Mouse (Mus musculus): Measurements from ENCODE around the gene Col11a1. TPM values are rescaled to one million over a fixed set of nuclear protein-coding genes. Genes with fewer than 3 reads are reported as not detected.

Col11a1 gene
- polyA plus RNA-seq (2014; fragmentation: Nextera tagmentation; extraction: Ambion mirVana): 168 and 171 TPM in 2 replicates

- DNase-seq (ENCODE audit: low spot score) (peak; percentile 97), ATAC-seq (ENCODE audit: low read depth) (peak; percentile 99)
- WGBS: under 1% methylated on average over 18 of the region's 19 CpGs
- Histone ChIP-seq H3K4me3 (ENCODE audit: low read depth, low read length) (peak within 1 kb of the TSS; percentile 58), H3K4me1 (ENCODE audit: control insufficient read depth, insufficient read depth, low read length) (peaks cover 4% of the 10 kb centered on the region; the same call in 1 of the 2 replicates), H3K4me2 (ENCODE audit: low read depth, low read length) (peak within 1 kb of the TSS; percentile 72), H3K9ac (ENCODE audit: low read depth, low read length) (peak within 1 kb of the TSS; percentile 64), H3K27me3 (replicated peaks; ENCODE audit: control insufficient read depth, insufficient read depth, low read length) (no peaks in the 10 kb centered on the region), H3K36me3 (ENCODE audit: control insufficient read depth, insufficient read depth, low read length) (no peaks in the 10 kb centered on the region), H3K27ac (replicated peaks; ENCODE audit: low read depth, low read length) (peak within 1 kb of the TSS; percentile 84), H3K9me3 (ENCODE audit: control insufficient read depth, low read length) (no peaks in the 10 kb centered on the region)
Measured at GRCm38 (mm10) chr3:114029971-114030635, at the start of gene Col11a1. TSS of gene Col11a1 (plus strand) at chr3:114030540.

GRCm38 (mm10) chr3:113990936-113991335 lies 39.4 kb upstream of the Col11a1 start:
- H3K36me3 ChIP-seq (ENCODE audit: control insufficient read depth, insufficient read depth, low read length): no peaks in the 10 kb centered on the region
- peak; percentile 57 for DNase-seq (ENCODE audit: low spot score)
- H3K27ac ChIP-seq (replicated peaks; ENCODE audit: low read depth, low read length): no peak overlapping the region
- H3K4me1 ChIP-seq (ENCODE audit: control insufficient read depth, insufficient read depth, low read length): 0 out of 2 replicates have a peak, but pooled peaks cover 3% of the 10 kb centered on the region
- 45% methylated on average over 6 of the region's 6 CpGs for WGBS
- ATAC-seq (ENCODE audit: low read depth): no peak
- no peaks in the 10 kb centered on the region for H3K9me3 ChIP-seq (ENCODE audit: control insufficient read depth, low read length)
- H3K27me3 ChIP-seq (replicated peaks; ENCODE audit: control insufficient read depth, insufficient read depth, low read length): no peaks in the 10 kb centered on the region
- H3K4me2 ChIP-seq (ENCODE audit: low read depth, low read length): no peak overlapping the region
- H3K9ac ChIP-seq (ENCODE audit: low read depth, low read length): no peak overlapping the region
- no peak overlapping the region for H3K4me3 ChIP-seq (ENCODE audit: low read depth, low read length)

GRCm38 (mm10) chr3:114030886-114031285 lies 546 bp downstream of the Col11a1 start:
- no peaks in the 10 kb centered on the region for H3K27me3 ChIP-seq (replicated peaks; ENCODE audit: control insufficient read depth, insufficient read depth, low read length)
- peaks cover 4% of the 10 kb centered on the region; the same call in 1 of the 2 replicates for H3K4me1 ChIP-seq (ENCODE audit: control insufficient read depth, insufficient read depth, low read length)
- H3K4me2 ChIP-seq (ENCODE audit: low read depth, low read length): peak overlapping the region; percentile 72
- no peak for ATAC-seq (ENCODE audit: low read depth)
- peak overlapping the region; percentile 64 for H3K9ac ChIP-seq (ENCODE audit: low read depth, low read length)
- no peak for DNase-seq (ENCODE audit: low spot score)
- H3K4me3 ChIP-seq (ENCODE audit: low read depth, low read length): peak overlapping the region; percentile 58
- H3K27ac ChIP-seq (replicated peaks; ENCODE audit: low read depth, low read length): peak overlapping the region; percentile 79
- WGBS: 0% methylated on average over 9 of the region's 9 CpGs
- H3K9me3 ChIP-seq (ENCODE audit: control insufficient read depth, low read length): no peaks in the 10 kb centered on the region
- no peaks in the 10 kb centered on the region for H3K36me3 ChIP-seq (ENCODE audit: control insufficient read depth, insufficient read depth, low read length)

GRCm38 (mm10) chr3:114031351-114032213 lies 1.2 kb downstream of the Col11a1 start:
- Histone ChIP-seq H3K27ac (replicated peaks; ENCODE audit: low read depth, low read length) (peak overlapping the region; percentile 79), H3K4me2 (ENCODE audit: low read depth, low read length) (peak overlapping the region; percentile 72), H3K4me1 (ENCODE audit: control insufficient read depth, insufficient read depth, low read length) (peaks cover 4% of the 10 kb centered on the region; the same call in 1 of the 2 replicates), H3K36me3 (ENCODE audit: control insufficient read depth, insufficient read depth, low read length) (no peaks in the 10 kb centered on the region), H3K4me3 (ENCODE audit: low read depth, low read length) (peak overlapping the region; percentile 58), H3K9me3 (ENCODE audit: control insufficient read depth, low read length) (no peaks in the 10 kb centered on the region), H3K9ac (ENCODE audit: low read depth, low read length) (peak overlapping the region; percentile 64), H3K27me3 (replicated peaks; ENCODE audit: control insufficient read depth, insufficient read depth, low read length) (no peaks in the 10 kb centered on the region)
- WGBS: 1% methylated on average over 21 of the region's 21 CpGs
- ATAC-seq (ENCODE audit: low read depth) (peak; percentile 39), DNase-seq (ENCODE audit: low spot score) (peak; percentile 75)

GRCm38 (mm10) chr3:114032333-114032732 lies 2.0 kb downstream of the Col11a1 start:
- no peaks in the 10 kb centered on the region for H3K27me3 ChIP-seq (replicated peaks; ENCODE audit: control insufficient read depth, insufficient read depth, low read length)
- 4% methylated on average over 4 of the region's 4 CpGs for WGBS
- H3K4me3 ChIP-seq (ENCODE audit: low read depth, low read length): peak overlapping the region; percentile 58
- peaks cover 4% of the 10 kb centered on the region; the same call in 1 of the 2 replicates for H3K4me1 ChIP-seq (ENCODE audit: control insufficient read depth, insufficient read depth, low read length)
- no peaks in the 10 kb centered on the region for H3K36me3 ChIP-seq (ENCODE audit: control insufficient read depth, insufficient read depth, low read length)
- peak overlapping the region; percentile 72 for H3K4me2 ChIP-seq (ENCODE audit: low read depth, low read length)
- ATAC-seq (ENCODE audit: low read depth): no peak
- H3K9me3 ChIP-seq (ENCODE audit: control insufficient read depth, low read length): no peaks in the 10 kb centered on the region
- DNase-seq (ENCODE audit: low spot score): peak; percentile 62
- H3K9ac ChIP-seq (ENCODE audit: low read depth, low read length): peak overlapping the region; percentile 64
- peak overlapping the region; percentile 79 for H3K27ac ChIP-seq (replicated peaks; ENCODE audit: low read depth, low read length)

GRCm38 (mm10) chr3:114052406-114052805 lies 22.1 kb downstream of the Col11a1 start:
- Histone ChIP-seq H3K9me3 (ENCODE audit: control insufficient read depth, low read length) (no peaks in the 10 kb centered on the region), H3K9ac (ENCODE audit: low read depth, low read length) (no peak overlapping the region), H3K36me3 (ENCODE audit: control insufficient read depth, insufficient read depth, low read length) (no peaks in the 10 kb centered on the region), H3K4me1 (ENCODE audit: control insufficient read depth, insufficient read depth, low read length) (peaks cover 4% of the 10 kb centered on the region; the same call in 1 of the 2 replicates), H3K27ac (replicated peaks; ENCODE audit: low read depth, low read length) (no peak overlapping the region), H3K4me2 (ENCODE audit: low read depth, low read length) (no peak overlapping the region), H3K4me3 (ENCODE audit: low read depth, low read length) (no peak overlapping the region), H3K27me3 (replicated peaks; ENCODE audit: control insufficient read depth, insufficient read depth, low read length) (no peaks in the 10 kb centered on the region)
- no peak for ATAC-seq (ENCODE audit: low read depth)
- peak; percentile 4 for DNase-seq (ENCODE audit: low spot score)

GRCm38 (mm10) chr3:114053501-114053900 lies 23.2 kb downstream of the Col11a1 start:
- Histone ChIP-seq H3K4me3 (ENCODE audit: low read depth, low read length) (no peak overlapping the region), H3K36me3 (ENCODE audit: control insufficient read depth, insufficient read depth, low read length) (no peaks in the 10 kb centered on the region), H3K27me3 (replicated peaks; ENCODE audit: control insufficient read depth, insufficient read depth, low read length) (no peaks in the 10 kb centered on the region), H3K4me1 (ENCODE audit: control insufficient read depth, insufficient read depth, low read length) (peaks cover 4% of the 10 kb centered on the region; the same call in 1 of the 2 replicates), H3K27ac (replicated peaks; ENCODE audit: low read depth, low read length) (no peak overlapping the region), H3K9ac (ENCODE audit: low read depth, low read length) (no peak overlapping the region), H3K4me2 (ENCODE audit: low read depth, low read length) (no peak overlapping the region), H3K9me3 (ENCODE audit: control insufficient read depth, low read length) (no peaks in the 10 kb centered on the region)
- peak; percentile 23 for DNase-seq (ENCODE audit: low spot score)
- WGBS: 35% methylated on average over 3 of the region's 3 CpGs
- ATAC-seq (ENCODE audit: low read depth): no peak

GRCm38 (mm10) chr3:114065123-114065522 lies 34.8 kb downstream of the Col11a1 start:
- DNase-seq (ENCODE audit: low spot score) (no peak), ATAC-seq (ENCODE audit: low read depth) (0 out of 2 replicates have a peak, but pooled peaks have one; percentile 18)
- no peaks in the 10 kb centered on the region for H3K4me1 ChIP-seq (ENCODE audit: control insufficient read depth, insufficient read depth, low read length)
- H3K9me3 ChIP-seq (ENCODE audit: control insufficient read depth, low read length): no peaks in the 10 kb centered on the region
- H3K4me2 ChIP-seq (ENCODE audit: low read depth, low read length): no peak overlapping the region
- no peak overlapping the region for H3K9ac ChIP-seq (ENCODE audit: low read depth, low read length)
- H3K27ac ChIP-seq (replicated peaks; ENCODE audit: low read depth, low read length): no peak overlapping the region
- WGBS: 60% methylated on average over 4 of the region's 4 CpGs
- 0 out of 2 replicates have a peak, but pooled peaks cover 13% of the 10 kb centered on the region for H3K36me3 ChIP-seq (ENCODE audit: control insufficient read depth, insufficient read depth, low read length)
- no peaks in the 10 kb centered on the region for H3K27me3 ChIP-seq (replicated peaks; ENCODE audit: control insufficient read depth, insufficient read depth, low read length)
- H3K4me3 ChIP-seq (ENCODE audit: low read depth, low read length): no peak overlapping the region
